8 mouse cellular contexts compared by ENCODE assay signal in the genomic region with DNA sequence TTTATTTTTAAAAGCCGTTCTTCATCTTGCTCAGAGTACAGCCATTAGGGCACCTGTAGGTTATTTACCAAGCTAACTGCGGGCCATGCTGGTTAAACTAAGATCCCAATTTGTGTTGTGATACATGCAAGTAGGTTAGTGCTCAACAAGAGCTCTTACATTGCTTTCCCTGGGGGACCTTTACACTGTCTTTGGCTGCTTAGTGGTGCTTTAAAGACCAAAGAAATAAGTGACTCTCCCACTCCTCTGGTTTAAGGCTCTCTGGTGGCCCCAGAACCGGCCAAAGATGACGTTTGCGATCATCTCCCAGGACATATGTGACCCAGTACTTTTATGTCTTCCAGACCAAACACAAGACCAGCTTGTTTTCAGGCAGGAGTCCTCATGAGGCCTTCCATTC. TPM values are rescaled to one million over a fixed set of nuclear protein-coding genes. Genes with fewer than 3 reads are reported as not detected.
DNase-seq lines count a peak whose midpoint lies in the region; ATAC-seq and TF ChIP-seq lines count a peak whose summit lies in the region.

No protein-coding gene starts in this region.

- no peak for TF ChIP-seq POLR2A in heart, adult 2 months (IDR thresholded peaks at IDR 0.05; ENCODE audit: insufficient read depth, low read depth, low read length)

- peaks cover 6% of the 10 kb centered on the region for H3K4me1 ChIP-seq in heart, adult 2 months (ENCODE audit: control insufficient read depth, insufficient read depth, low read length)
- H3K4me1 ChIP-seq in heart, embryonic 16.5 days (ENCODE audit: control insufficient read depth, insufficient read depth, low read length) = peaks cover 6% of the 10 kb centered on the region
- H3K4me1 ChIP-seq in midbrain, embryonic 12.5 days = peaks cover 15% of the 10 kb centered on the region; the same call in 1 of the 2 replicates

- DNase-seq in heart, adult 2 months = no peak
- no peak for DNase-seq in heart, adult 18-20 months
- peak; percentile 6 for DNase-seq in ES-CJ7 (ENCODE audit: low read depth, low spot score)
- DNase-seq in adrenal gland, adult 2 months = no peak
- no peak for DNase-seq in cerebellum, adult 11 months
- no peak for DNase-seq in right cerebral cortex, adult 2 months (ENCODE audit: low spot score in 2 of 2)

- H3K27ac ChIP-seq in heart, adult 2 months = peak overlapping the region; percentile 99
- no peak overlapping the region for H3K27ac ChIP-seq in heart, embryonic 16.5 days (ENCODE audit: low read length)
- H3K27ac ChIP-seq in midbrain, embryonic 12.5 days (replicated peaks) = no peak overlapping the region

- peak overlapping the region; percentile 82 for H3K4me3 ChIP-seq in heart, adult 2 months
- H3K4me3 ChIP-seq in heart, embryonic 16.5 days (ENCODE audit: low read length) = peak overlapping the region; percentile 88
- no peak overlapping the region for H3K4me3 ChIP-seq in midbrain, embryonic 12.5 days

- H3K27me3 ChIP-seq in heart, adult 2 months (ENCODE audit: control insufficient read depth, insufficient read depth, low read length) = no peaks in the 10 kb centered on the region
- H3K27me3 ChIP-seq in heart, embryonic 16.5 days (ENCODE audit: control insufficient read depth, insufficient read depth, low read length) = peaks cover 3% of the 10 kb centered on the region
- H3K27me3 ChIP-seq in midbrain, embryonic 12.5 days = peaks cover 45% of the 10 kb centered on the region

- TF ChIP-seq CTCF in heart, adult 2 months (IDR thresholded peaks at IDR 0.05) = no peak

- intact Hi-C loops in heart, adult 2 months (cut with DNase I) = loop anchor here (1.0 to 10.0 kb wide), 8 partner anchors 40 to 670 kb away; no protein-coding TSS in a partner anchor

- 60% methylated on average over 5 of the region's 5 CpGs for WGBS in heart, adult 2 months
- 36% methylated on average over 5 of the region's 5 CpGs for WGBS in heart, embryonic 16.5 days
- 37% methylated on average over 5 of the region's 5 CpGs for WGBS in midbrain, embryonic 12.5 days

- H3K9me3 ChIP-seq in heart, embryonic 16.5 days (replicated peaks; ENCODE audit: control insufficient read depth, low read length) = no peaks in the 10 kb centered on the region
- H3K9me3 ChIP-seq in midbrain, embryonic 12.5 days = no peaks in the 10 kb centered on the region

- no peak for TF ChIP-seq EP300 in heart, adult 2 months (IDR thresholded peaks at IDR 0.05; ENCODE audit: insufficient read depth, low read depth, low read length)

- no peak for ATAC-seq in heart, embryonic 16.5 days (replicated peaks; ENCODE audit: extremely low read depth, insufficient read depth, low FRiP score)
- no peak for ATAC-seq in midbrain, embryonic 12.5 days (ENCODE audit: low FRiP score, low read depth)

- 0 out of 2 replicates have a peak overlapping the region, but pooled peaks have one; percentile 15 for H3K9ac ChIP-seq in heart, adult 2 months (ENCODE audit: low read depth, low read length)
- H3K9ac ChIP-seq in heart, embryonic 16.5 days (ENCODE audit: low read length) = no peak overlapping the region; the same call in 1 of the 2 replicates
- no peak overlapping the region for H3K9ac ChIP-seq in midbrain, embryonic 12.5 days (replicated peaks)

- H3K4me2 ChIP-seq in heart, embryonic 16.5 days (ENCODE audit: low read depth, low read length) = peak overlapping the region; percentile 94
- H3K4me2 ChIP-seq in midbrain, embryonic 12.5 days (replicated peaks) = peak overlapping the region; percentile 83

- peaks cover 5% of the 10 kb centered on the region; the same call in 1 of the 2 replicates for H3K79me2 ChIP-seq in heart, adult 2 months (replicated peaks; ENCODE audit: control insufficient read depth, insufficient read depth, low read length)

- peaks cover 5% of the 10 kb centered on the region for H3K36me3 ChIP-seq in heart, adult 2 months (ENCODE audit: control insufficient read depth, insufficient read depth, low read length)
- H3K36me3 ChIP-seq in heart, embryonic 16.5 days (ENCODE audit: control insufficient read depth, insufficient read depth) = no peaks in the 10 kb centered on the region
- H3K36me3 ChIP-seq in midbrain, embryonic 12.5 days = no peaks in the 10 kb centered on the region

RNA-seq across cellular contexts. Expression of a gene that starts 1.0 kb away (rescaled TPM):
- 10 to 100 TPM; 78.9 to 88.5 TPM for total RNA-seq in heart, adult 2 months (2021)
- 34.6 and 46.9 TPM in 2 replicates for polyA plus RNA-seq in heart, adult 2 months (2012; rRNA removed)
- 10 to 100 TPM; 80.1 to 86.3 TPM for total RNA-seq in heart, adult 18-20 months (2021)
- polyA plus RNA-seq in heart, embryonic 16.5 days (2015; fragmentation: Nextera tagmentation; extraction: Ambion mirVana) = 12.8 and 18.1 TPM in 2 replicates
- polyA plus RNA-seq in midbrain, embryonic 12.5 days (2016; fragmentation: Nextera tagmentation; extraction: Ambion mirVana) = 10.1 and 11.8 TPM in 2 replicates
- 10 to 100 TPM; 27.8 to 33.3 TPM for total RNA-seq in adrenal gland, adult 2 months (2021)
- polyA plus RNA-seq in adrenal gland, adult 2 months (2012; rRNA removed) = 7.2 and 8.6 TPM in 2 replicates
